Mouse (Mus musculus) megakaryocyte, embryonic 14.5 days (primary cell): ENCODE data around the gene Ccdc30.

ENCODE experiments used
- FLI1 ChIP-seq: IDR thresholded peaks from 2 replicates; pipeline ENCODE4 v1.6.1; 2012; ENCODE audit warnings: low read length, inconsistent platforms, mixed read lengths
- GATA1 ChIP-seq: IDR thresholded peaks from 3 replicates; pipeline ENCODE4 v1.6.1; 2012; ENCODE audit warnings: mixed read lengths, low read length, inconsistent platforms, borderline replicate concordance

DNA sequence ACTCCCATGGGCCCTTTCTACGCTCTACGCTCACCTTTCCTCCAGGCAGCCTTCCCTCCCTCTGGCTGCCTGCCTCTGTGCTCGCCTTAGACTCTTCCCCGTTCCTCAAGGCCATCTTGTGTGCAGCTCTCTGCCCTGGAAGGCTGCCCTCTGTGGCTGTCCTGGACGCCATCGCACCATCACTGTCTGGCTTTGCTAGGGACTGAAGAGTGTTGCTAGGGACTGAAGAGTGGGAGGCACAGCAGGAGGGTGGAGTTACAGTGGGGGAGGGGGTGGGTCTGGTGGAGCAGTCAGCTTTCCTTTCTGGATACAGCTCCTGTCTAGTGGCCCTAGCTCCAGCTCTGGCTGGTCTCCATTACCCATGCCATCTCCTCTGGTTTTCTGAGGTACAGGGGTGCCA, 27.2 kb upstream of the Ccdc30 start:
- TF ChIP-seq GATA1 (no peak), FLI1 (no peak)
